Mouse (Mus musculus) mammary gland, adult 2 months (tissue): ENCODE results near the gene Cmc2. TPM values are rescaled to one million over a fixed set of nuclear protein-coding genes. Genes with fewer than 3 reads are reported as not detected.

ENCODE experiments used
- polyA plus RNA-seq: library from polyadenylated mRNA; depleted of rRNA; stranded (reverse); fragments of >200 nt; gene quantifications from 2 replicates; pipeline ENCODE4 v1.2.3, GENCODE M21; 2012; ENCODE audit warnings: low replicate concordance; rRNA removed

Gene Cmc2
- polyA plus RNA-seq, result 4.8 and 8.1 TPM in 2 replicates

GRCm38 (mm10) chr8:116921337-116922059 is at the start of gene Cmc2, which contains the start of gene Cenpn:
Gene Cmc2 (minus strand): TSS chr8:116921455.
Gene Cenpn (plus strand): TSS chr8:116921730.

GRCm38 (mm10) chr8:116943161-116943554 is 21.9 kb upstream of the Cmc2 start, which contains the start of gene Atmin:
Gene Atmin (plus strand): TSS chr8:116943393.

Other genes with a start within 250 kb of the Cmc2 start
- gene Cdyl2, start 188.5 kb downstream of the Cmc2 start, polyA plus RNA-seq, result 2.1 and 3.2 TPM in 2 replicates
- gene Cenpn, start 275 bp upstream of the Cmc2 start, polyA plus RNA-seq, result 1.6 and 2.2 TPM in 2 replicates
- gene Atmin, start 21.9 kb upstream of the Cmc2 start, polyA plus RNA-seq, result 15.5 and 17.7 TPM in 2 replicates
- 0.24 and 0.36 TPM in 2 replicates for gene 1700030J22Rik, start 57.5 kb upstream of the Cmc2 start, polyA plus RNA-seq
- gene Gcsh, start 72.1 kb upstream of the Cmc2 start, polyA plus RNA-seq, result 29.8 and 50.6 TPM in 2 replicates
- gene Pkd1l2, start 161.0 kb upstream of the Cmc2 start, polyA plus RNA-seq, result 0.32 and 0.39 TPM in 2 replicates
- 0.23 and 0.42 TPM in 2 replicates for gene Bco1, start 174.4 kb upstream of the Cmc2 start, polyA plus RNA-seq
- 7.0 and 8.1 TPM in 2 replicates for gene Gan, start 236.7 kb upstream of the Cmc2 start, polyA plus RNA-seq